Mouse (Mus musculus): ENCODE measurements around the gene Dennd5b. TPM values are rescaled to one million over a fixed set of nuclear protein-coding genes. Genes with fewer than 3 reads are reported as not detected.
"Not testable (repeated sequence)": the region's sequence is repeated elsewhere in the genome, so short reads cannot be mapped to it uniquely, and the experiment has no call there.

Dennd5b gene
- total RNA-seq, 2 experiments from 2014 or later = 45.6 to 48.6 TPM

- no peak for DNase-seq (ENCODE audit: extremely low spot score in 1 of 2, low spot score in 2 of 2)
- intact Hi-C loops (cut with DNase I) = no loop called here
These were observed 46.7 kb downstream of the Dennd5b start for GRCm38 (mm10) chr6:149054780-149055179.

GRCm38 (mm10) chr6:149050978-149051723, 50.3 kb downstream of the Dennd5b start:
- peak in 1 of 2 experiments; percentile 33 for DNase-seq (ENCODE audit: extremely low spot score in 1 of 2, low spot score in 2 of 2)
- intact Hi-C loops (cut with DNase I) = no loop called here

DNA sequence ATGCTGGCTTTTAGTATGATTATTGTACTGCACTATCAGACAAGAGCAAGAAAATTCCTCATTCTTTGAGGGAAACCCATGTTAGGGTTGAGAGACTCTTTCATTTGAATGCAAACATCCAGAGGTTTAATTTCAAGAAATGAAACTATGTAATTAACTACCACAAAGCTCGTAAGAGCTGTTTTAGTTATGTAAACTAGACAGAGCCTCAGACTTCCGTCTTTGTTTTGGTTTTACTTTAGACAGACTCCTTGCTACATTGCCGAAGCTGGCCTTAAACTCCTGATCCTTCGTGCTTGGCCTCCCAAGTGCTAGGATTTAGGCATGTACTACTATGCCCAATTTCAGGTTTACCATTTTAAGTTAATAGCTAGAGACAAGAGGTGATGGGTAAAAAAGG, 61.4 kb downstream of the Dennd5b start:
- DNase-seq (ENCODE audit: extremely low spot score in 1 of 2, low spot score in 2 of 2) = no peak
- intact Hi-C loops (cut with DNase I) = no loop called here

GRCm38 (mm10) chr6:149032198-149032597, 69.3 kb downstream of the Dennd5b start:
- DNase-seq (ENCODE audit: extremely low spot score in 1 of 2, low spot score in 2 of 2) = no peak
- intact Hi-C loops (cut with DNase I) = no loop called here

- no peak for DNase-seq (ENCODE audit: extremely low spot score in 1 of 2, low spot score in 2 of 2)
- intact Hi-C loops (cut with DNase I) = no loop called here
These were observed 70.1 kb downstream of the Dennd5b start for GRCm38 (mm10) chr6:149031377-149031776.

DNA sequence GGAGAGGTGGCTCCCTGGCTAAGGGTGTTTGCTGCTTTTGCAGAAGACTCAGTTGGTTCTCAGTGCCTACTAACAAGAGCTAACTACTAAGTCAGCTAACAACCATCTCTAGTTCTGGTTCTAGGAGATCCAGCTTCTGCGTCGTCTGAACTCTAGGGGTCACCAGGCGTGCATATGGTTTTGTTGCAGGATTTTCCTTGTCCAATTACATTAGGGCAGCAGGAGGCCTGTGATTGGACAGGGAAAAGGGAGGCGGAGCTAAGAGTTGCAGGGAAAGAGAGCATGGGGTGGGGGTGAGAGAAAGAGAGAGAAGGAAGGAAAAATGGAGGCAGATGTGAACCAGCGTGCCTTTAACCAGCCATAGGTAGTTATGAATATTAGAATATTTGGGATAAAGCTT, 83.0 kb downstream of the Dennd5b start:
- intact Hi-C loops (cut with DNase I) = no loop called here
- DNase-seq (ENCODE audit: extremely low spot score in 1 of 2, low spot score in 2 of 2) = no peak

- intact Hi-C loops (cut with DNase I) = no loop called here
- peak in 1 of 2 experiments; percentile 10 for DNase-seq (ENCODE audit: extremely low spot score in 1 of 2, low spot score in 2 of 2)
These were observed 90.6 kb downstream of the Dennd5b start for GRCm38 (mm10) chr6:149010766-149011301.

DNA sequence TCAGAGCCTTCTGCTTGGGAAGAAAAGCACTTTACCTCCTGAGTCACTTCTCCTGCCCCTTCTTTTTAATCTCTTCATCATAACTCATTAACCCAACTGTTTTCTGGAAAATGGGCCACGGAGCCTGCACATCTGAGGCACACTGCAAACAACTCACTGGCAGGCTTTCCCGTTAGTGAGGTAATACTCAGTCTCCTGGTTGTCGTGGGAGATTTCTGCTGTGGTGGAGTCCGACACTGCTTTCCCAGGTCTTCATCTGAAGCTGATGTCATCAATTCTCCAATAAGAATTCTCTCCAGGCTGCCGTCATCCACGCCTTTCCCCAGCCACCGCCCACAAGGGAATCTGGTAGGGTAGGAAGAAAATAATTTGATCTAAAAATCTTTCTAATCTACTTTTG, 96.5 kb downstream of the Dennd5b start:
- intact Hi-C loops (cut with DNase I) = loop anchor here (10.0 kb wide), 1 partner anchor 190 kb away; no protein-coding TSS in a partner anchor
- no peak for DNase-seq (ENCODE audit: extremely low spot score in 1 of 2, low spot score in 2 of 2)

GRCm38 (mm10) chr6:148994327-148994999, 107.0 kb downstream of the Dennd5b start:
- intact Hi-C loops (cut with DNase I) = no loop called here
- DNase-seq (ENCODE audit: extremely low spot score in 1 of 2, low spot score in 2 of 2) = no peak

- intact Hi-C loops (cut with DNase I) = no loop called here
- no peak for DNase-seq (ENCODE audit: extremely low spot score in 1 of 2, low spot score in 2 of 2)
These were observed 108.1 kb downstream of the Dennd5b start for GRCm38 (mm10) chr6:148993117-148994077.

GRCm38 (mm10) chr6:148992373-148993116, 108.9 kb downstream of the Dennd5b start:
- intact Hi-C loops (cut with DNase I) = no loop called here

GRCm38 (mm10) chr6:148991660-148992372, 109.7 kb downstream of the Dennd5b start:
- intact Hi-C loops (cut with DNase I) = no loop called here

More at GRCm38 (mm10) chr6:148992373-148993116, 108.9 kb downstream of the Dennd5b start:
- no peak for DNase-seq (ENCODE audit: extremely low spot score in 1 of 2, low spot score in 2 of 2)

DNA sequence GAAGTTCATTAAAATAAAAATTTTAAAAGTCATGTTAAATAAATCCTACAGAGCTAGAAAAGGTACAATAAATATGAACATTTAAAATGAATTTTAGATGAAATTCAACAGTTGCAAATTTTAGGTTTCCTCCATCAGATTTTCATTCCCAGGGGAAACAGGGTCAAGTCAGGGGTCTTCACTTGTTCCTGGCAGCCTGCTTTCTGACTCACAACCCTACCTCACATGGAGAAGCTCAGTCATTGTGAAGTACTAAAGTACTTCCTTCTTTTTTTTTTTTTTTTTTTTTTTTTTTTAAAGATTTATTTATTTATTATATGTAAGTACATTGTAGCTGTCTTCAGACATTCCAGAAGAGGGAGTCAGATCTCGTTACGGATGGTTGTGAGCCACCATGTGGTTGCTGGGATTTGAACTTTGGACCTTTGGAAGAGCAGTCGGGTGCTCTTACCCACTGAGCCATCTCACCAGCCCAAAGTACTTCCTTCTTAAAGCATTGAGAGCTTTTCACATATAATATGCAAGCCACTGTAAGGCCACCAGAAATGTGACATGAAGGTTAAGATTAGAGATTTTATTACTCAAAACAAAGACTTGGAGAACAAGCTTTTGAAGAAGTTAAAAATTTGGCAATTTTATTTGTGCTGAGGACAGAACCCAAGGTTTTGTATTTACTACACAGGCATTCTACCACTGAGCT, 111.5 kb downstream of the Dennd5b start:
- intact Hi-C loops (cut with DNase I); DNase-seq (ENCODE audit: extremely low spot score in 1 of 2, low spot score in 2 of 2): not testable (repeated sequence)

More at GRCm38 (mm10) chr6:148991660-148992372, 109.7 kb downstream of the Dennd5b start:
- DNase-seq (ENCODE audit: extremely low spot score in 1 of 2, low spot score in 2 of 2) = no peak

DNA sequence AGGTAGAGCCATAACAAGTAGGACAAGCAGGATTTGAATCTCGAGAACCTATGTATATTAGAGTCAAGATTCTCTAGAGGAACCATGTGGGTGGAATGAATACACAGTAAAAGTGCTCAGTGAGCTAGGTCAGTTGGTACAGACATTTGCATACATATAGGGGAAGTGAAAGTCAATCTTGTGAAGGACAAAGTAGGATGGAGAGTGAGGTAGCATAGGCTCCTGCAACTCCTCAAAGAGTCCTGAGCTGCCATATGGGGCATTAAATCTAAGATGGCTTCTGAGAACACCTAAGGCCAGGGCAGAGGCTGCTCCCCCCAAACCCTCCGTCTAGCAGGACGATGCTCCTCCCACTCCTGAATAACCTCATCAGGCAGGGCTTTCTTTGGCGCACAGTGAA, 115.5 kb downstream of the Dennd5b start:
- intact Hi-C loops (cut with DNase I) = no loop called here

GRCm38 (mm10) chr6:148980495-148980894, 121.0 kb downstream of the Dennd5b start:
- DNase-seq (ENCODE audit: extremely low spot score in 1 of 2, low spot score in 2 of 2) = no peak
- intact Hi-C loops (cut with DNase I) = no loop called here

More for the DNA sequence above, 115.5 kb downstream of the Dennd5b start:
- DNase-seq (ENCODE audit: extremely low spot score in 1 of 2, low spot score in 2 of 2) = no peak

GRCm38 (mm10) chr6:148975096-148975495, 126.4 kb downstream of the Dennd5b start:
- DNase-seq (ENCODE audit: extremely low spot score in 1 of 2, low spot score in 2 of 2) = no peak
- intact Hi-C loops (cut with DNase I) = no loop called here

GRCm38 (mm10) chr6:148972891-148973290, 128.6 kb downstream of the Dennd5b start:
- DNase-seq (ENCODE audit: extremely low spot score in 1 of 2, low spot score in 2 of 2) = no peak

More at GRCm38 (mm10) chr6:148972891-148973290, 128.6 kb downstream of the Dennd5b start:
- intact Hi-C loops (cut with DNase I) = no loop called here

Measured in left cerebral cortex, postnatal 10 days (tissue).